Mouse (Mus musculus) heart, adult 18-20 months (tissue): ENCODE measurements around the gene Slc9a3r2. TPM values are rescaled to one million over a fixed set of nuclear protein-coding genes. Genes with fewer than 3 reads are reported as not detected.
A peak's percentile ranks its signal among the peaks of the same experiment; 100 is the strongest.

Source experiments
- DNase-seq, 2 experiments: peaks; one replicate each; pipeline ENCODE4 v3.0.0; 2021 to 2022; ENCODE audit warnings: mixed read lengths in 1 of 2
- total RNA-seq, 2 experiments: library from RNA; stranded (reverse); gene quantifications; 2 replicates each; pipeline ENCODE4 v1.2.3; 2021

Slc9a3r2 gene
- total RNA-seq, 2 experiments from 2014 or later, result 88.2 to 103 TPM

GRCm38 (mm10) chr17:24636781-24637481, 13.2 kb downstream of the Slc9a3r2 start:
- DNase-seq, result peak in 1 of 2 experiments; percentile 33

DNA sequence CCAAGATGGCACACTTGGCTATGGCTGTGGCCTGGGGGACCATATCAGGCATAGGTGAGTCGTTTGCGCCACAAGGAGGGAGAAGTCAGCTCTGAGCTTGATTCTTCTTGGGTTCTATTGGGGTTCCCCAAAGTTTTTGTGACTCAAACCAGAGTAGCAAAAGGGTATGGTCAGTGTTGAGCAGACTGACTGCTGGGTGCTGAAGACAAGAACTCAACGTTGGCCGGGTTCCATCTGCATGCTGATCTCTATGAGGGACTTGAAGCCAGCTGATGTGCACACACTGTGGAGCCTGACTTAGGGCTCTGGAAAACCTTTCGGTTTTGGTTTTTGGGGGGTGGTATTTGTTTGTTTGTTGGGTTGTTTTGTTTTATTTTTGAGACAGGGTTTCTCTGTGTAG, 14.4 kb downstream of the Slc9a3r2 start:
- DNase-seq, result peak in 1 of 2 experiments; percentile 30

GRCm38 (mm10) chr17:24635024-24635423, 15.1 kb downstream of the Slc9a3r2 start:
- peak; percentile 39 to 69 for DNase-seq

GRCm38 (mm10) chr17:24633831-24634230, 16.3 kb downstream of the Slc9a3r2 start:
- no peak for DNase-seq

GRCm38 (mm10) chr17:24632813-24633449, 17.2 kb downstream of the Slc9a3r2 start:
- DNase-seq, result peak; percentile 84 to 90

- peak; percentile 91 to 92 for DNase-seq
These were observed 17.8 kb downstream of the Slc9a3r2 start, which contains the start of the genes Tsc2 and Nthl1 for GRCm38 (mm10) chr17:24632167-24632812. Tsc2 (minus strand) TSS chr17:24632630. Nthl1 (plus strand) TSS chr17:24632680.

- no peak for DNase-seq
These were observed 20.1 kb downstream of the Slc9a3r2 start for GRCm38 (mm10) chr17:24630072-24630471.

DNA sequence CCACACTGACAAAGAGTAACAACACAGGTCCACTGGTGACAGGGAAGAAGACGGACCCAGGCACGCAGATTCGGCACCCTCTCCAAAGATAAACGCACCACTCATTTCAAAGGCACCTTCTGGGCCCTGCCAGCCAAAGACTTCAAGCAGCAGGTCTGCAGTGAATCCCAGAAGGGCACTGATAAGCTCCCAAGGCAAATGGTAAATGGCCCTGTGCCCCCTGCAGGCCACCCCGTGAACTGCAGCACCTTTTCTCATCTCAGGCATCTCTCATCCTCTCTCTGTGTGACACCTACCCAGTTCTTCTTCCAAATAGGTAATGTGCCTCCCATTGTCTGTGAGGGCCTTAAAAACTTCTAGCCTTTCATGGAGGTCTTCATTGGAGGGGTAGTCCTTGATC, 21.5 kb downstream of the Slc9a3r2 start:
- DNase-seq, result peak; percentile 72 to 90

GRCm38 (mm10) chr17:24625472-24625871, 24.7 kb downstream of the Slc9a3r2 start:
- DNase-seq, result no peak

DNA sequence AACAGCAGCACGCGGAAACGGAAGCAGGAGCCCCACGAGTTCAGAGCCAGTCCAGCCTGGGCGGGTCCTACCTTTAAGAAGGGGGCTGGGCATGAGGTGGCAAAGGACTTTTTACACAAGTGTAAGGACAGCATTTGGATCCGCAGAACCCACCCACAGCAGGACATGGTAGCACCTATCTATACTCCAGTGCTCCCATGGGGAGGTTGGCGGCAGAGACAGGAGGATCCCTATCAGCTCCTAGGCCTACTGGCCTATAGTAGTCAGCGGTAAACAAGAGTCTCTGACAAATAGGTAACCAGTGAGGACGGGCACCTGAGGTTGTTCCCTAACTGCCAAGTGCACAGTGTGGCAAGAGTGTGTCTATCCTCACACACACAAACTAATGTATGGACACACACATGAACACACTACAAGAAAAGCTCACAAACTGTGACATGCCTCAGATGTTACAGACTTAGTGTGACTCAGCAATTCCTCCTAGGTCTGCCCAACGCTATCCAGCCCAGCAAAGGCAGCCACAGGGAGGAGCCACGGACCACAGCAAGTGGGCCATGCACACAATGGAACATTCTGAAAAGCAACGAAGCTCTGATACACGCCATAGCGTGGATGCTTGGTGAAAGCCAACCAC, 32.4 kb downstream of the Slc9a3r2 start:
- no peak for DNase-seq

DNA sequence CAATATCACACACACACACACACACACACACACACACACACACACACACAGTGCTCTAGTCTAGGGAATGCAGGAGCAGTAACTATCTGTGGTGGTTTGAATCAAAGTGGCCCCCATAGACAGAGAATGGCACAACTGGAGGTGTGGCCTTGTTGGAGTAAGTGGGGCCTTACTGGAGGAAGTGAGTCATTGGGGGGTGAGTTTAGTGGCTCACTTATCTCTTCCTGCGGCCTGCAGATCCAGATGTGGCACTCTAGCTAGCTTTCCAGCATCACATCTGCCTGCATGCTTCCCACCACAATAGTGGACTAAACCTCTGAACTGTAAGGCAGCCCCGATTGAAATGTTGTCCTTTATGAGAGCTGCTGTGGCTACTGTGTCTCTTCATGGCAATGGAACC, 39.4 kb downstream of the Slc9a3r2 start:
- no peak for DNase-seq

- no peak for DNase-seq
These were observed 41.3 kb downstream of the Slc9a3r2 start for GRCm38 (mm10) chr17:24608874-24609273.

DNA sequence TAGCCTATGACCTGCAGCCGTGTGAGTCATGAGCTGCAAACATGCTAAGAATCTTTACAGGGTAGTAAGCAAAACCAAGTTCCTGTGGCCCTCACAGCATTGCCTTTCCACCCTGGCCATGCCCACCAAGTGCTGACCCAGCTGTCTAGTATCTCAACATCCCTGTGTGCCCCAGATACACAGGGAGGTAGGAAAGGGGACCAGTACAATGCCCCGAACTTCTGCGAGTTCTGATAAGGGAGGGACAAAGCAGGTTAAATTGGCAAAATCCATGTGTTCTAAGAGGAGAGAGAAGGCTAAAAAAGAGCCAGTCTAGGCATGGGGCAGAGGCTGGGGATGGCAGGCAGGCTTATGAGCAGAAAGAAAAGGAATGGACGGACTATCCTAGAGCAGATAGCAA, 41.8 kb downstream of the Slc9a3r2 start:
- DNase-seq, result no peak

- DNase-seq, result no peak
These were observed 45.6 kb downstream of the Slc9a3r2 start for GRCm38 (mm10) chr17:24604557-24604956.

DNA sequence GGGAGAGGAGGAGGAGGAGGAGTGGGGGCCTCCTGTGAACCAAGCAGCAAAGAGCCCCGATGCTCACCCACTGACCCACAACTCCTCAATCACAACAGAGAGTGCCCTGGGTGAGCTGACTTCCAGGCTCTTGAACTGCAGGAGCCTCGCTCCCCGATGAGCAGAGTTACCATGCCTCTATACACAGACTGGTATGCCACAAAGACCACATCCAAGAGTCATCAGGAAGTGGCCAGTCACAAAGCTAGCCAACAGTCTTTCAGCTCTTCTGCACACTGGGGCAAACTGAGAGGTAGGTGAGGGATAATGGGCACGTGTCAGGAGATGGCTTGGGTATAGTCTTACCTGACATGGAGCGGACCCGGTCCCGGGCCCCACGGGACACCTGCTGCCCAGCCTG, 46.2 kb downstream of the Slc9a3r2 start:
- DNase-seq, result no peak

GRCm38 (mm10) chr17:24600502-24600901, 49.6 kb downstream of the Slc9a3r2 start:
- DNase-seq, result no peak

DNA sequence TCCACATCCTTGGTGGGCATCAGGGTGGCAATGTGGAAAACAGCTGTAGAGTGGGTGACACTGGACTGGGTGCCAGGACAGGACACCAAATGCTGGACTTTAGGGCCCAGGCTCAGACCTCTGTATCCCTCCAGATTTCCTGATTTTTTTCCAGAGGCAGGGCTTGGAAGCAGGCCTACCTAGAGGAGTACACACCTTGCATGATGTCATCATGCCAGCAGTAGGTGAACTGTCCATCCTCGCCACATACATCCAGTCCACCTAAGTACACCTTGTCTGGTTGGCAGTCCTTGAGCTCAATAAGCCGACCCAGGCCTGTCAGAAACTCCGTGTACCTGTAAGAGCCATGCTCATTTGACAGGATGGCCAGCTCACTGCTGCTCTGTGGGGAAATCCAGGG, 52.1 kb downstream of the Slc9a3r2 start:
- no peak for DNase-seq

GRCm38 (mm10) chr17:24596471-24597183, 53.5 kb downstream of the Slc9a3r2 start:
- no peak for DNase-seq

- no peak for DNase-seq
These were observed 54.1 kb downstream of the Slc9a3r2 start for GRCm38 (mm10) chr17:24596073-24596466.

- DNase-seq, result no peak
These were observed 54.7 kb downstream of the Slc9a3r2 start for GRCm38 (mm10) chr17:24595126-24596072.
